Mouse (Mus musculus) E14TG2a.4 (cell line): ENCODE measurements at regions not wholly inside any gene's neighbourhood (a gene's known extent, or its start where the extent isn't known, plus 50 kb on each side); places are given as distances from the start of the nearest gene placed in this dataset.

Experiments
- CTCF ChIP-seq: conservative IDR thresholded peaks from 2 replicates; pipeline ENCODE4 v1.5.1; 2014; ENCODE audit warnings: low read length
- NANOG ChIP-seq: IDR thresholded peaks from 2 replicates; pipeline ENCODE4 v1.6.1; 2014; ENCODE audit warnings: borderline replicate concordance, low read length, mixed read lengths

DNA sequence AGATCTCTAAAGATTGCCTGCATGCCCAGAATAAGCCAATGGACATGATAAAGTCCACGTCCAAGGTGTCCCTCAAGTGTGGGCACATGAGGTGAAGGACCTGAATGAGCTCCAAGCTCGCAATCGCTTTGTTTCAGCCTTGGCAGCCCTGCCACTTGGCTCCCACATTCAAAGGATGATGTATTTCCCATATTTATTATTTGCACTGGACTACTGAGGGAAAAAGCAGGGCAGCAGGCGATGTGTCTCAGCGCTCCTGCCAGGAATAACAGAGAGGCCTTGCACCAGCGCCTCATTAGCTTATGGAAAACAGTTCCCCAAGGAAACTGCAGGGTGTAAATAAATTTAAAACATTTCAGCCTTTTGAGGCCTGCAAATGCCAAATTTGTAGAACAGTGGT is 106.6 kb upstream of the 2610301B20Rik start:
- TF ChIP-seq CTCF (no peak), NANOG (no peak)
